Mouse (Mus musculus): ENCODE data around the gene Olfr1459.

Gene Olfr1459

GRCm38 (mm10) chr19:13149449-13149848 is at the start of gene Olfr1459:
Olfr1459 (minus strand) TSS chr19:13149549.
- DNase-seq (ENCODE audit: low spot score), result no peak

- DNase-seq (ENCODE audit: low spot score), result no peak
These were observed 36.1 kb upstream of the Olfr1459 start, which contains the start of gene Olfr1462 for GRCm38 (mm10) chr19:13185434-13185833. Olfr1462 (plus strand) TSS chr19:13185734.

- no peak for DNase-seq (ENCODE audit: low spot score)
These were observed 13.4 kb upstream of the Olfr1459 start, which contains the start of gene Olfr1461 for GRCm38 (mm10) chr19:13162700-13163099. Olfr1461 (plus strand) TSS chr19:13163000.

DNA sequence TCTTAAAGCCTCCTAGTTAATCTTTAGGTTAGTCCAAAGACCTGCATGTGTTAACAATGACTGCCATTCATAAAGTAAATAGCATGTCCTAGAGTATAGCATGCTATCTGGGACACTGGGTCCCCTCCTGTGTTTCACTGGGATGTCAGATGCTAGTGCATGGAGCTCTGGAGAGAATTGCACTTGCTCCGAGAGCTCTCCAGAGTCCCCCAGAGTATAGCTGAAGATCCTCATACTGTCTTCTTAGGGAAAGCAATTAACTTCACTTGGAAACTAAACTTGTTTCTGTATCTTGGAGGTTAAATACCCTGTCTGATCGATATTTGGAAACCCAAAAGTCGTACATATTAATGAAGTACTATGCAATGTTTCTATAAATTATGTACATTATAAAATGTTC is 42.7 kb downstream of the Olfr1459 start, which contains the start of gene Olfr1458:
TSS of gene Olfr1458 (minus strand) at position 101 of the 400 bp plus-strand sequence.
- no peak for DNase-seq (ENCODE audit: low spot score)

DNA sequence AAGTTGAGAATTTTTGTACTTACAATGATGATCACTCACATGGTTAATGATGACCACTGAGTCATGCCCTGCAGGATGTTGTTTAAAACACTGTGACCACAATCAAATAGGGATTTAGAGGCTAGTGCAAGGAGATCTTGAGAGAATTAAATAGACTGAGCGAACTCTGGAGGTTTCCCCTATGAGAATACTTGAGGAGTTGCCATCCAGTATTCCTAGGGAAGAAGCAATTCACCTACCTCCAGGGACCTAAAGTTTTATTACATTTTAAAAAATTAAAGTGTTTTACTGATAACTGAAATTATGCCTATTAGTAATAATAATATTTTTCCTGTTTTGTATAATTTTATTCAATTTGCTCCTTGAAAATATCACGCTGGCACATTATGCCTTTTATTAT is 51.6 kb downstream of the Olfr1459 start, which contains the start of gene Olfr1457:
TSS of gene Olfr1457 (minus strand) at position 101 of the 400 bp plus-strand sequence.
- no peak for DNase-seq (ENCODE audit: low spot score)

GRCm38 (mm10) chr19:13093908-13094307 is 55.4 kb downstream of the Olfr1459 start:
- no peak for DNase-seq (ENCODE audit: low spot score)

Measured in yolk sac, embryonic 10.5 days (tissue).